Mouse (Mus musculus) left cerebral cortex, adult 11 months (tissue): ENCODE data around the gene Dnajb13.

Experiments used
- DNase-seq: peaks from one replicate; pipeline ENCODE4 v3.0.0; 2022; ENCODE audit warnings: low spot score

Dnajb13 gene

GRCm38 (mm10) chr7:100508670-100509069 lies 6.1 kb downstream of the Dnajb13 start:
- no peak for DNase-seq

DNA sequence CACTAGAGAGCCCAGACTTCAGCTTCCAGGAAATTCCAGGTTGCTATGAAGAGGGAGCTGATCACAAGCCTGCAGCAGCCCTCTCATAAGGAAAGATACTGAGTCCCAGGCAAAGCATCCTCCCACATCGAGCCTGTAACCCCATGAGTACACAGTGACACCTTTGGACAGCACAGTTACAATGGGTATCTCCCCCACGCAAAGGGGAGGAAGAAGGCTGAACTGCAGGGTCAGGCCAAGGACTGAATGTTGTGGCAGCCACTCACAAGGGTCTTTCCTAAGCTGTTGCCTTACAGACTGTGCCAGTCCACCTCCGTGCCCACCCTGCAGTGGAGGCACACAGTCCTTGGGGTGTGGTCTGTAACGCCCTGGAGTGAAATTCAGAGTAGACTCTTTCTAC lies 8.3 kb downstream of the Dnajb13 start:
- no peak for DNase-seq

DNA sequence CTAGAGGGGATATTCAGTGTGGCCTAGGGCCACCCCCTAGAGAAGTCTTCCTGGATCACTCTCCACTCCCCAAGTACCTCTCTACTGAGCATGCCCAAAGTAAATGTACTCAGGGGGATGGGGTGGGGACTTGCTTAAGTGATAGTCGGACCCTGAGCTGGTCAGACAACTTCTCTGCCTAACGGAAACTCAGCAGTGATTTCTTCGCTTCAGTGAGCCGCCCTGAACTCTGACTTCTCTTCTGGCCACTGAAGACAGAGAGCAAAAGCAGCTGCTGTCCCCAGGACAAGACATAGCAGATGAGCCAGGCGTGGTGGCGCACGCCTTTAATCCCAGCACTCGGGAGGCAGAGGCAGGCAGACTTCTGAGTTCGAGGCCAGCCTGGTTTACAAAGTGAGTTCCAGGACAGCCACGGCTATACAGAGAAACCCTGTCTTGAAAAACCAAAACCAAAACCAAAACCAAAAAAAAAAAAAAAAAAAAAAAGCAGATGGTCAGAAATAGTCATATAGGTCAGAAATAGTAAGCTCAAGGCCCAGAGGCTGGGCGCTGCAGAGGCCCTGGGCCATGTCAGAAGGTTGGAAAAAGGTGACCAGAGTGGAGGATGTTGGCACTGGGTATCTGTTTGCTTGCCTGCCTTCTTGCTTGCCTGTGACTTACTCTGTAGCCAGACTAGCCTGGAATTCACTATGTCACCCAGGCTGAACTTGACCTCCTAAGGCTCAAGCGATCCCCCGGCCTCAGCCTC lies 9.8 kb downstream of the Dnajb13 start:
- no peak for DNase-seq

GRCm38 (mm10) chr7:100503076-100503475 lies 11.7 kb downstream of the Dnajb13 start:
- DNase-seq, result no peak

DNA sequence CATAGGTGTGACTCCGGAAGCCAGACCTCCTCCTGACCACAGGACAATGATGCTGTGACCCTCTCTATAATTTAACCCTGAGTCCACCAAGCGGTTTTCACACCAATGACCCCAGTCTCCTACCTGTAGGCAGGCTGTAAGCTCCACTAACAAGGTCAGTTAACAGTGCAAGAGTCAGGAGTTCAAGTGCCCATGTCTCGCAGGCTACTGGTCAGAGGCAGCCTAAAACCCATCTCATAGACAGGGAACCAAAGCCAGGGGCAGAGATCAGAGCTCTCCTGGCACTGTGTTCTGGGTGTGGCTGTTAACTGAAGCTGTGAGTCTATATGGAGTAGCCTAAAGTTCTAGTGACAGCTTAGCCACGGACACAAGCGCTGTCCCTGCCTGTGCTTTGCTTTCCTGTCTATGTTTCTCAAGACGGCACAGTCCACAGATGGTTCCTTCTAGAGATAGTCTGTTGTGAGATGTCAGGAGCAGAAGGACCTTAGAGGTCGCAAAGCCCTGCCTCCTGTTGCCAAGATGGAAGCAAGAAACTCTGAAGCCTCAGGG lies 12.3 kb downstream of the Dnajb13 start:
- DNase-seq, result no peak

DNA sequence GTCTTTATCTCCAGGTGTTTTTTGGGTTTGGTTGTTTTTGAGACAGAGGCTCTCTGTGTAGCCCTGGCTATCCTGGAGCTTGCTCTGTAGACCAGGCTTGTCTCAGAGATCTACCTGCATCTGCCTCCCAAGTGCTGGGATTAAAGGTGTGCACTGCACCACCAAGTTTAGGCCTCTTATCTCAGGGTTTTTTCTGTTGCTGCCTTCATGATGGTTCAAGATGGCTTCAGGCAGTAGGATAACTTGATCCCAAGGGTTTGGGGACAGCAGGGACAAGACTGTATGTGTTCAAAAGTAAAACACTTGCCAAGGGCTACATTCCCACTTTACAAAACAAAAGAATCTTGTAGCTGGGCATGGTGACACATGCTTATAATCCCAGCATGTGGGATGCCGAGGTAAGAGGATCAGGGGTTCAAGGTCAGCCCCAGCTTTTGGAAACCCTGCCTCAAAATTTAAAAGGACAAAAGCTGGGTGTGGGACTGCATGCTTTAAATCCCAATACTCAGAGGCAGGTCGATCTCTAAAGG lies 12.9 kb downstream of the Dnajb13 start:
- no peak for DNase-seq

DNA sequence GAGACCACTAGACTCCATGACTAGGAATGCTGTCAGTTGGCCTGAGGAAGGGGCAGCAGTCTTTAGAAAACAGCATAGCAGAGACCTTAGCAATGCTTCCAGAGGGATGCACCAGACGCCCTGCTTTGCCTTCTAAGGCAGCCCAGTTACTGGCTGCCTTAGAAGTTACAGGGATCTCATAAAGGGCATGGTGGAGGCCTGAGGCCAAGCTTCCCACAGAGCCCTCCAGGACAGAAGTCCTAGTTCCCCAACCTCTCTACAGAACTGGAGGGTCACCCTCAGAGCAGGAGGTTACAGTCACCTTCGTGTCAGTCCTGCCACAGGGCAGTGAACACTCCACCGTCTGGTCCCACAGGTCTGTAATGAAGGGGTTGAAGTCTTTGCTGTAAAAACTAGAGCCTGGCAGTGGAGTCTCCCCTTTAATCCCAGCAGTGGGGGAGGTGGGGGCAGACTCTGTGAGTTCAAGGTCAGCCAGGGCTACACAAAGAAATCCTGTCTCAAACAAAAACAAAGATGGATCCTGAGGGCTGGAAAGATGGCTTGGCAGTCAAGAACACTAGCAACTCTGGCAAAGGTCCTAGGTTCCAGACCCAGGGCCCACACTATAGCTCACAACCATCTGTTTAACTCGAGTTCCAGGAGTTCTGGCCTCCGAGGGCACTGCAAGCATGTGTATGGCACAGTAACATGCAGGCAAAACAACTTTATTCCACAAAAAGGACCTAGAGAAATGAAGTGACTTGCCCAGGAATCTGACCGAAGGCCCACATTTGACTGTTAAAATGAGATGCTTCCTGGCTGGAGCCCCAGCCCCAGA lies 13.5 kb downstream of the Dnajb13 start:
- DNase-seq, result no peak

DNA sequence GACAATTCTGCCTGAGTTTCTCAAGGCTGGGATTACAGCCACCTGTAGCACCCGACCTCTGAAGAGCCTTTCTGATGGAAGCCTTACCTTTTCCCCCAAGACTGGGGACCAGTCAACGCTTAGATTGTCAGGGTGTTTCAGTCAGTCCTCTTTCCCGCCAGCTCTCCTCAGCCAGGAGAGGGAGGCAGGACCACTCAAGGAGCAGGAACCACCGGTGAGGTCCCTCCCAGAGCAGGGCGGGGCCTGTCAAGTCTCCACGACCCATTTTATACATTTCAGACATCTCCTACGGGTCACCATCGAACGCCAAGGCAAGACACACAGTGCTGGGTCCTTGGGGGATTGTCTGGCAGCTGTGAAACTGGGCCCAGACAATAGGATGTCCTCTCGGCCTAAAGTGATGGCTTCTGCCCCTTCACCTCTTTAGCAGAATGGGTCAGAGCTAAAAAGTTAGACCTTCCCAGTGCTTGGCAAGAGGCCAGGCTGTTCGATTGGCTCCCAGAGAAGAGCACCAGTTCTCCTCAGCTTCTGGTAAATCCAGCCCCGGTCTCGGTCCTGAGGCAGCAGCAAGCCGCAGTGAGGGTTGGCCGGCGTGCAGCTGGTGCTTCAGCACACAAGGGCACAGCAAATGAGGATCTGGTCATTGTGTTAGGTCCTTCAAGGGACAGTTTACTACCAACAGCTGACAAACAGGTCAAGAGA lies 14.3 kb downstream of the Dnajb13 start:
- no peak for DNase-seq

DNA sequence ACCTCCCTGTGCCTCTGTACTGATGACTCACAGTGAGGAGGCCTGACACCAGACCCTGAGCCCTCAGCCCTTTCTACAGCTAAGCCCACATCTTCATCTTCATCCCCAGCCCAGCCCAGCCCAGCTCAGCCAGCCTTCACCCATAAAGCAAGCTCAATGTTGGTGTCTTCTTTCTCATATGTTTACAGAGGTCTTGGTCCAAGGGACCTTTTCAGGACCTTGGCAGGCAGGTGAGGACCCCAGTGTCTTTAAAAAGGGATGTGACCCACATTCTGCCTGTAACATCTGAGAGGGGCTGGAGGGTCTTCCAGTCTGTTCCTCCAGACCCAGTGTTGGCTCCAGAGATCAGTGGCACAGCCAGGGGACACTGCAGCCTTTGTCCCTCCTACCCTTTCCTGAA lies 15.3 kb downstream of the Dnajb13 start:
- no peak for DNase-seq

DNA sequence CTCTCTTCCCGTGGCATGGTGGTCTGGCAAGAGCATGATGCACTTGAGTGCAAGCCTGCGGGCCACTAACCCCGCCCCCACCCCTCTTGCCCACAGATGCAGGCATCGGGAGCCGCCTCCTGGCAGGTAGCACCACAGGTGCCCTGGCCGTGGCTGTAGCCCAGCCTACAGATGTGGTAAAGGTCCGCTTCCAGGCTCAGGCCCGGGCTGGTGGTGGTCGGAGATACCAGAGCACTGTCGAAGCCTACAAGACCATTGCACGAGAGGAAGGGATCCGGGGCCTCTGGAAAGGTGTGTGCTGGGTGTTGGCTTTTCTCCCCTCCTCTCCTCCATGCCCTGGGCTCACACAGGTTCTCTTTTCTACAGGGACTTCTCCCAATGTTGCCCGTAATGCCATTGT lies 16.8 kb downstream of the Dnajb13 start:
- no peak for DNase-seq

DNA sequence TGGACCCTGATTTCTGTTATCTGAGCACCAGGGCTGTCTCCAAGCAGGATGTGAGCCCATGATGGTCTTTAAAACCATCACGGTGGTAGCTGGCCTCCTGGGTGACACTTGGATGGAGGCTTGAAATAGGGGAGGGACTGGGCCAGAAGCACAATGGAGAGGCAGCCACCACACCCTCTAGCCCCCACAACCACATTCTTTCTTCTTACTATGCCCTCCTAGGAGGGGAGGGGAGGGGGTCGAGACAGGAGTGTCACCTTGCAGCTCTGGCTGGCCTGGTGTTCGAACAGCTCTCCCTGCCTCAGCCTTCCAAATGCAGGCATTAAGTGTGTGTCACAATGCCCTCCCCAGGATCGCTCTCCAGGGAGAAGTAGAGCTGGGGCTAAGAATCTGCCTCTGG lies 17.4 kb downstream of the Dnajb13 start:
- DNase-seq, result no peak

GRCm38 (mm10) chr7:100496791-100497190 lies 18.0 kb downstream of the Dnajb13 start:
- no peak for DNase-seq

GRCm38 (mm10) chr7:100496371-100496770 lies 18.4 kb downstream of the Dnajb13 start:
- DNase-seq, result no peak

- peak; percentile 62 for DNase-seq
Observed at GRCm38 (mm10) chr7:100495581-100496251, 19.0 kb downstream of the Dnajb13 start.

GRCm38 (mm10) chr7:100495042-100495441 lies 19.7 kb downstream of the Dnajb13 start:
- no peak for DNase-seq

DNA sequence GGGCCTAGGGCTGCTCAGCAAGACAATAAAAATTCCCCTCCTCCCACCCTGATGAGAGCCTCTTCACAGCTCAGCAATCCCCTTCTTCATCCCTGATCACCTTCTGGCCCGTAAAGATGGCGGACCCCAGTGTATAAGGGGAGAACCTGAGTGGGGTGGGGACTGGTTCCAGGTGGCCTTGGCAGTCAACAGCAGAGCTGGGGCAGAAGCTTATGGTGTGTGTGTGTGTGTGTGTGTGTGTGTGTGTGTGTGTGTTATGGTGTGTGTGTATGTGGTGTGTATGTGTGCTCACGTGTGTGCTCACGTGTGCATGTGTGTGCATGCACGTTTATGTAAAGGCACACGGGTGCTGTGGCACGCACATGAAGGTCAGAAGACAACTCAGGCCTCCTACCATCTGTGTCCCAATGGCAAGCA lies 20.3 kb downstream of the Dnajb13 start:
- DNase-seq, result no peak

GRCm38 (mm10) chr7:100493484-100494414 lies 21.0 kb downstream of the Dnajb13 start:
- no peak for DNase-seq

DNA sequence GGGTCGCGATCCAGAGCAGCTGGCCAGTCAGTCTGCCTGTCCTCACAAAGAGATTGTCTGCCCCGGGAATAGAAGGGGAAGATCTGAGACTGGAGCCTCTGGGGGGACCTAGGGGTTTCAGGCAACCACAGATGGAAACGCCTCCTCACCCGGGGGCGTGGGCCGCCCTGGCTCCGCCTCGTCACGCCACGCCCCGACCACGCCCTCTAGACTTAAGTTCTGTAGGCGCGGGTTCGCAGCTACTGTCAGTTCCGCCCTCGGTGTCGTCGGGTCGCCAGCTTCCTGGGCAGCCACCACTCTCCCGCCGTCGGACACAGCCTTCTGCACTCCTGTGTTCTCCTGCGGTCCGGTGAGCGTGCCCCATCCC lies 21.7 kb downstream of the Dnajb13 start, which contains the start of gene Ucp2:
Gene Ucp2, plus strand, starts transcription at position 221 of the 367 bp plus-strand sequence.
- peak; percentile 43 for DNase-seq

GRCm38 (mm10) chr7:100492391-100493116 lies 22.2 kb downstream of the Dnajb13 start:
- no peak for DNase-seq
